Mouse (Mus musculus): Measurements from ENCODE around the gene Cyp8b1. TPM values are rescaled to one million over a fixed set of nuclear protein-coding genes. Genes with fewer than 3 reads are reported as not detected.

Gene Cyp8b1
- polyA plus RNA-seq, 1 experiment from 2014 or later: not detected

- no peak overlapping the region for H3K27ac ChIP-seq
- H3K27me3 ChIP-seq: no peaks in the 10 kb centered on the region
- H3K36me3 ChIP-seq (ENCODE audit: poor library complexity, severe bottlenecking): no peaks in the 10 kb centered on the region
- no peaks in the 10 kb centered on the region for H3K4me1 ChIP-seq
- peak overlapping the region; percentile 24 for H3K4me2 ChIP-seq
- 28% methylated on average over 14 of the region's 14 CpGs for WGBS
- ATAC-seq: no peak
- no peaks in the 10 kb centered on the region for H3K9me3 ChIP-seq (replicated peaks)
- H3K4me3 ChIP-seq: no peak overlapping the region
- H3K9ac ChIP-seq: no peak overlapping the region
Measured at GRCm38 (mm10) chr9:121880840-121881239, 35.3 kb downstream of the Cyp8b1 start.

DNA sequence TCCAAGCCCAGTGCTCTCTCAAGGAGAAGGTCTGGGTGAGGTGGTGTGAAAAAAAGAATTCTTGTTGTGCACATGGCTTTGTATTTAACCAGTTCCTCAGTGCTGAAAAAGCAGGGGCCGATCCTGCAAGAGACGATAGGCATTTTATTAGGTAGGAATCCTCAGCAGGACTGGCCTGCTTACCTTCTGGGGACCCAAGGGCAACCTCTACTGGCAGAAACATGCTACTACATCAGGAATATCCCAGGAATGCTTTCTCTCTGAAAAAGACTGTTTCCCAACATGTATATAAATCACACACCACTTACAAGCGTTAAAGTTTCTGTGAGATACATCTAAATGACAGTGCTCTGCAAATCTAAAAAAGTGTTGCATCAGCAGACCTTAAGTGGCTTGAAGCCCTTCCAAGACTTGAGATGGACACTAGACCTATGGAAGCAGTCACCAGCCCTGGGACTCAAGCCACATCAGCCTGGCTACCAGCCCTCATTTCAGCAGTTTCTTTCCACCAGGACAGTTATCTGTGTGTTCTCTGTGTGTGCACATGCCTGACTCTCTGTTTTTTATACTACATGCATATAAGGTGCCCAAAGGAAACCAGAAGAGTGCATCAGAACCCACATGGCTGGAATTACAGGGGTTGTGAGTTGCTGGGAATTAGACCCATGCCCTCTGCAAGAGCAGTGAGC is 38.9 kb downstream of the Cyp8b1 start:
- Histone ChIP-seq H3K4me3 (no peak overlapping the region), H3K4me2 (no peak overlapping the region), H3K36me3 (ENCODE audit: poor library complexity, severe bottlenecking) (no peaks in the 10 kb centered on the region), H3K27ac (no peak overlapping the region), H3K27me3 (no peaks in the 10 kb centered on the region), H3K9ac (no peak overlapping the region), H3K4me1 (no peaks in the 10 kb centered on the region), H3K9me3 (replicated peaks) (no peaks in the 10 kb centered on the region)
- peak; percentile 30; the same call in 1 of the 2 replicates for ATAC-seq
- 14% methylated on average over 3 of the region's 3 CpGs for WGBS

GRCm38 (mm10) chr9:121873578-121873977 is 42.5 kb downstream of the Cyp8b1 start:
- no peak overlapping the region for H3K9ac ChIP-seq
- no peak for ATAC-seq
- no peaks in the 10 kb centered on the region for H3K36me3 ChIP-seq (ENCODE audit: poor library complexity, severe bottlenecking)
- H3K27ac ChIP-seq: no peak overlapping the region
- no peak overlapping the region for H3K4me3 ChIP-seq
- peaks cover 10% of the 10 kb centered on the region for H3K4me1 ChIP-seq
- H3K4me2 ChIP-seq: no peak overlapping the region
- H3K27me3 ChIP-seq: no peaks in the 10 kb centered on the region
- H3K9me3 ChIP-seq (replicated peaks): no peaks in the 10 kb centered on the region

DNA sequence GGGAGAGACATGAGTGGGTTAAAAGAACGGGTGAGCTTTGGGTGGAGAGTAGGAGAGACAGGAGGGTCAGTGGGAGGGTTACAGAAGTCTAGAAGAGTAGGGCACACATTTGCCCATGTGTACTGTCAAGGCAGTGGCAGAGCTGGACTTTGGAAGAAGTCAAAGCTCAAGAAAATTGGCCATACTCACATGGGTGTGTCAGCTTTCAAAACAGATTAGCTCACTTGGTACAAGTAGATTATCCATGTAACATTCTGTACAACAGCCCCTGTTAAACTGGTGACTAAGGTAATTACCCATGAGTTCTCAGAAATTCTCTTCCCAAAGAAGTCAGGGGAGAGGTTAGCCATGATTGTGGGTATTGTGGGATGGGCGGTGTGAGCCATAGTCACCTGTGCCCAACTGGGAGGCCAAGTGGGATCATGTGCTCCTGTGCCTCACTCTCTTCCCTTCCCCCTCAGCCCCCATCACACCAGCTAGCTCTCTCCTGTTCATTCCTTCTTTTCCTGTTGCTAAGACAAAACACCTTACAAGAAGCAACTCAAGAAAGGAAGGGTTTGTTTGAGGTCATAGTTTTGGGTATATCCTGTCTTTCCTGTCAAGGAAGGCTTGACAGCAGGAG is 43.9 kb downstream of the Cyp8b1 start:
- 82% methylated on average over 2 of the region's 2 CpGs for WGBS
- no peaks in the 10 kb centered on the region for H3K9me3 ChIP-seq (replicated peaks)

GRCm38 (mm10) chr9:121869973-121870515 is 46.1 kb downstream of the Cyp8b1 start:
- H3K4me1 ChIP-seq: peaks cover 16% of the 10 kb centered on the region
- 63% methylated on average over 4 of the region's 4 CpGs for WGBS
- no peaks in the 10 kb centered on the region for H3K9me3 ChIP-seq (replicated peaks)
- no peak overlapping the region for H3K9ac ChIP-seq
- H3K27ac ChIP-seq: 0 out of 2 replicates have a peak overlapping the region, but pooled peaks have one; percentile 25
- H3K27me3 ChIP-seq: no peaks in the 10 kb centered on the region
- ATAC-seq: no peak
- H3K4me3 ChIP-seq: no peak overlapping the region
- H3K36me3 ChIP-seq (ENCODE audit: poor library complexity, severe bottlenecking): no peaks in the 10 kb centered on the region
- no peak overlapping the region for H3K4me2 ChIP-seq

More for the DNA sequence above, 43.9 kb downstream of the Cyp8b1 start:
- H3K4me2 ChIP-seq: no peak overlapping the region
- no peak for ATAC-seq
- no peaks in the 10 kb centered on the region for H3K36me3 ChIP-seq (ENCODE audit: poor library complexity, severe bottlenecking)
- peaks cover 10% of the 10 kb centered on the region for H3K4me1 ChIP-seq
- no peak overlapping the region for H3K27ac ChIP-seq
- no peak overlapping the region for H3K4me3 ChIP-seq
- H3K27me3 ChIP-seq: no peaks in the 10 kb centered on the region
- no peak overlapping the region for H3K9ac ChIP-seq

GRCm38 (mm10) chr9:121869432-121869831 is 46.7 kb downstream of the Cyp8b1 start:
- H3K9me3 ChIP-seq (replicated peaks): no peaks in the 10 kb centered on the region
- peaks cover 16% of the 10 kb centered on the region for H3K4me1 ChIP-seq
- H3K27ac ChIP-seq: no peak overlapping the region
- WGBS: 92% methylated on average over 5 of the region's 5 CpGs
- no peaks in the 10 kb centered on the region for H3K27me3 ChIP-seq
- no peak overlapping the region for H3K9ac ChIP-seq
- no peaks in the 10 kb centered on the region for H3K36me3 ChIP-seq (ENCODE audit: poor library complexity, severe bottlenecking)
- H3K4me2 ChIP-seq: no peak overlapping the region
- H3K4me3 ChIP-seq: no peak overlapping the region
- ATAC-seq: no peak

DNA sequence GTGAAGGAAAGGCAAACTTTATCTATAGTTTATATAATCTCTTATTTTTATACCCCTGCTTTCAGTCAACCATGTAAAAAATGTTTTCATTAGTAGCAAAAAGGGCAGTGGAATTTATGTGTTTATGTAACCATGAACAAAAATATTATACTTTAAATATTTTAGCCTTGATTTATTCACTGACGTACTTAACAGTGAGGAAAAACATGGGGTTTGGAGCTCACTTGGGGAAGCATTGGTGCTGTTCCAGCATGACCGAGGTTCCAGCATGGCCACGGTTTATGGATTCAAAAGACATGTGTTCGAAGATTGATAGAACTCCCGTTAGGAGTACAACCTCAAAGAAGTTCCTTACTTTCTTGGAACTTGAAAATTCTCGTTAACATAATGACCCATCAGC is 47.9 kb downstream of the Cyp8b1 start:
- no peak for ATAC-seq
- Histone ChIP-seq H3K9me3 (replicated peaks) (no peaks in the 10 kb centered on the region), H3K4me1 (peaks cover 16% of the 10 kb centered on the region), H3K27ac (no peak overlapping the region), H3K4me3 (no peak overlapping the region), H3K36me3 (ENCODE audit: poor library complexity, severe bottlenecking) (no peaks in the 10 kb centered on the region), H3K4me2 (no peak overlapping the region), H3K27me3 (no peaks in the 10 kb centered on the region), H3K9ac (no peak overlapping the region)
- 74% methylated on average over 6 of the region's 6 CpGs for WGBS

GRCm38 (mm10) chr9:121867632-121868031 is 48.5 kb downstream of the Cyp8b1 start:
- Histone ChIP-seq H3K4me2 (no peak overlapping the region), H3K4me1 (peaks cover 16% of the 10 kb centered on the region), H3K9ac (no peak overlapping the region), H3K36me3 (ENCODE audit: poor library complexity, severe bottlenecking) (no peaks in the 10 kb centered on the region), H3K9me3 (replicated peaks) (no peaks in the 10 kb centered on the region), H3K27ac (no peak overlapping the region), H3K4me3 (no peak overlapping the region), H3K27me3 (no peaks in the 10 kb centered on the region)
- ATAC-seq: no peak
- 95% methylated on average over 6 of the region's 6 CpGs for WGBS

GRCm38 (mm10) chr9:121865425-121866008 is 50.6 kb downstream of the Cyp8b1 start:
- peaks cover 13% of the 10 kb centered on the region for H3K4me1 ChIP-seq
- WGBS: 45% methylated on average over 3 of the region's 3 CpGs
- H3K27me3 ChIP-seq: no peaks in the 10 kb centered on the region
- no peaks in the 10 kb centered on the region for H3K36me3 ChIP-seq (ENCODE audit: poor library complexity, severe bottlenecking)
- no peak overlapping the region for H3K27ac ChIP-seq
- no peak overlapping the region for H3K4me2 ChIP-seq
- no peak overlapping the region for H3K4me3 ChIP-seq
- ATAC-seq: no peak
- H3K9me3 ChIP-seq (replicated peaks): no peaks in the 10 kb centered on the region
- H3K9ac ChIP-seq: no peak overlapping the region

DNA sequence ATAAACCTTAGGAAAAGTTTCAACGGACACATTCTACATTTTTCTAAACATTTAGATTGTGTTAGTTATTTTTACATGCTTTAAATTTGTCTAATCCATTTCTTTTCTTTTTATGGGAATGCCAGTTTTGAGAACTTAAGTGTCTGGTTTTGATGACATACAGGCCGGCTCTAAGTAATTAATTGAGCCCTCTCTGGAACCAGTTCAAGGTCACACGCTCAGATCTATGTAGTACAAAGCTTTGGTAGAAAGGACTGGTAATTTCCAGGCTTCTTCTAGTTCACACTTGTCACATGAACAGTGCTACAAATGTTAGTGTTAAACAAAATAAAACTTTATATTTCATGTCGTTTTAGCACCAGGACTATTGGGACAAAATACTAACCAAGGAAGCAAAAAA is 51.3 kb downstream of the Cyp8b1 start:
- Histone ChIP-seq H3K9ac (no peak overlapping the region), H3K9me3 (replicated peaks) (no peaks in the 10 kb centered on the region), H3K4me3 (no peak overlapping the region), H3K27me3 (no peaks in the 10 kb centered on the region), H3K4me1 (0 out of 2 replicates have a peak, but pooled peaks cover 7% of the 10 kb centered on the region), H3K4me2 (no peak overlapping the region), H3K36me3 (ENCODE audit: poor library complexity, severe bottlenecking) (no peaks in the 10 kb centered on the region), H3K27ac (no peak overlapping the region)
- no peak for ATAC-seq
- WGBS: 74% methylated on average over 4 of the region's 4 CpGs
